Mouse (Mus musculus) mesoderm, embryonic 11.5 days (tissue): ENCODE data around the gene Rbp7.
A peak's percentile ranks its signal among the peaks of the same experiment; 100 is the strongest.
"Not testable (repeated sequence)": the region's sequence is repeated elsewhere in the genome, so short reads cannot be mapped to it uniquely, and the experiment has no call there.

Experiments used
- DNase-seq: peaks from one replicate; pipeline ENCODE4 v3.0.0-alpha.2; 2012; ENCODE audit warnings: low read depth, low spot score

The Rbp7 gene

DNA sequence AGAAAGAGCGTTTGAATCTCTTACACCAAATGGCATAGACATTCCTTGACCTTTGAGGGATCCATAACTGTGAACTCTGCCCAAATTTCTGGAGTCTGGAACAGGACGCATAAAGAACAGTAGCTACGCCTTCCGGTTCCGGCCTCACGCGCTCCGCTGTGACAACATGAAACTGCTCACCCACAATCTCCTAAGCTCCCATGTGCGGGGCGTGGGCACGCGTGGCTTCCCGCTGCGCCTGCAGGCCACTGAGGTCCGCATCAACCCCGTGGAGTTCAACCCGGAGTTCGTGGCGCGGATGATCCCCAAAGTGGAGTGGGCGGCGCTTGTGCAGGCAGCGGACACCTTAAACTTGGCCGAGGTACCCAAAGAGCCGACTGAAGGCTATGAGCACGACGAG, 2.4 kb upstream of the Rbp7 start:
- DNase-seq, result not testable (repeated sequence)

DNA sequence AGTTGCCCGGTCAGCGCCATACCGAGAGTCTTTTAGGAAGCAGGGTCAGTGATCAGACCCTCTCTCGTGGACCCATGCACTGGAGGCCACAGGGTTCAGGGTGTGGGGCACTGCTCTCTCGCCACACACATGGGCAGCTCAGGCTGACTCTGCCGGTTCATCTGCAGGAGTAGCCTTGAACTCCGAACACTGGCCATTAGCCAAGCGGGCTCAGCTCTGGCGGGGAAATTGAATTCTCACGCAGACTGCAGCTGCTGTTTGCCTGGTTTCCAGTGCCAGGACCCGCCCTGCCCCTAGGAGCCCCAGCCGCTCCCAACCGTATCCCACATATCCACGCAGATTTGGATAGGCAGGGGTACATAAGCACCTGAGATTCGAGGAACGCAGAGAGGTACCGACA, 515 bp downstream of the Rbp7 start:
- no peak for DNase-seq

DNA sequence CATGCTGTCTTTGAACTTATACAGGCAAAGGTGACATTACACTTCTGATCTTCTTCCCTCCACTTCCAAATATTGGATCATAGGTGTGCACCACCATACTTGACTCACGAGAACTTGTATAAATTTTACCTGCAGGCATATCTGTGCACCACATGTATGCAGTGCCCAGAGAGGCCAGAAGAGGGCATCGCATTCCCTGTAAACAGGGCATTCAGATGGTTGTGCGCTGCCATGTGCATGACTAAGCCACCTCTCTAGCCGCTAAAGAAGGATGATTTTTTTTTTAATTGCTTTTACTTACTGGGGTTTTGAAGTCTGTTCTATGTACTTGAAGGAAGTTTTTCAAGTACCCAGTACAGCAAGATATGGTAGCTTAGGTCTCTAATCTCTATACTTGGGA, 1.1 kb downstream of the Rbp7 start:
- DNase-seq, result no peak

DNA sequence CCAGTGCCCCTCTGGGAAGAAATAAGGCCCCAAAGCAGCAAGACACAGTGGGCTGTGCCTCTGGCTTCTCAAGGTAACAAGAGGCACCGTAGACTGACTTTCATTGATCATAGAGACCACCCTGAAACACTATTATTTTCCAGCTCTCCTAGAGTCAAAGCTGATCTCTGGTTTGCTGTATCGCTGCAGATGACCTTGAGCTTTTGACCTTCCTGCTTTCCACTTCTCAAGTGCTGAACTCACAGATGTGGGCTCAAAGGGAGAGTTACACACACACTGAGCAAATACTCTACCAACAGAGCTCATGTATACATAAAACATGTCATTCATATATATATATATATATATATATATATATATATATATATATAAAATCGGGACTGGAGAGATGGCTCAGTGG, 4.1 kb downstream of the Rbp7 start:
- DNase-seq, result no peak

DNA sequence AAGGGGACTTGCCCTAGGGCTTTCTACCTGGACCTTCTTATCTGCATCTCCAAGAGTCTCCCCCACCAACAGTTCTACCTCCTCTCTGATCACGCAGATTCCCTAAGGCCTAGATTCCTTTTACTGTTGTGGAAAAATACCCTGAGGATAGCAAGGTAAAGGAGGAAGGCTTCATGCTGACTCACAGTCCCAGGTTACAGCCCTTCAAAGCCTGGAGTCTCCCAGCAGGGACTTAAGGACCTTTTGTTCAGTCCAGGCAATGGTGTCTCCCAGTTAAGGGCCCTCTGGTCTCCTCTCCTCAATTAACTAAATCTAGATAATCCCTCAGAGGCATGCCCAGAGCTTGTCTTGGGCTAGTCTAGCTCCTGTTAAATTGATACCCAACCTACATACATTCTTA, 8.5 kb downstream of the Rbp7 start:
- DNase-seq, result no peak

DNA sequence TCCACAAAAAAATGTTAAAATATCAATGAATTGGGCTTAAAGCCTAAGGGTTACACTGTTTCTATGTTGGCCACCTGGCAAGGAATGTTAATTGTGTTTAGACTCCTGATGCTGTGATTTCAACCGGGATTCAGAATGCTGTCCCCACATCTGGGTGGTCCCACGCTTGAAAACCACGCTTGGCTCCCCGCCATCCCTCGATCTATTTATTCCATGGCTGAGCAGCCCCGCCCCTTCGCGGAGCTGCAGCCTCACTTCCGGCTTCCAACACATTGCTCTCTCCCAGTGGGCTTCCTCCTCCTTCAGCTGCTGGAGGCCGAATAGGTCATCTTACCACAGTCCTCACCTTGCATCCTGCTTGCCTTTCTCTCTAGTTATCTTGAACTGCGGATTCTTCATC, 8.9 kb downstream of the Rbp7 start:
- peak; percentile 85 for DNase-seq

DNA sequence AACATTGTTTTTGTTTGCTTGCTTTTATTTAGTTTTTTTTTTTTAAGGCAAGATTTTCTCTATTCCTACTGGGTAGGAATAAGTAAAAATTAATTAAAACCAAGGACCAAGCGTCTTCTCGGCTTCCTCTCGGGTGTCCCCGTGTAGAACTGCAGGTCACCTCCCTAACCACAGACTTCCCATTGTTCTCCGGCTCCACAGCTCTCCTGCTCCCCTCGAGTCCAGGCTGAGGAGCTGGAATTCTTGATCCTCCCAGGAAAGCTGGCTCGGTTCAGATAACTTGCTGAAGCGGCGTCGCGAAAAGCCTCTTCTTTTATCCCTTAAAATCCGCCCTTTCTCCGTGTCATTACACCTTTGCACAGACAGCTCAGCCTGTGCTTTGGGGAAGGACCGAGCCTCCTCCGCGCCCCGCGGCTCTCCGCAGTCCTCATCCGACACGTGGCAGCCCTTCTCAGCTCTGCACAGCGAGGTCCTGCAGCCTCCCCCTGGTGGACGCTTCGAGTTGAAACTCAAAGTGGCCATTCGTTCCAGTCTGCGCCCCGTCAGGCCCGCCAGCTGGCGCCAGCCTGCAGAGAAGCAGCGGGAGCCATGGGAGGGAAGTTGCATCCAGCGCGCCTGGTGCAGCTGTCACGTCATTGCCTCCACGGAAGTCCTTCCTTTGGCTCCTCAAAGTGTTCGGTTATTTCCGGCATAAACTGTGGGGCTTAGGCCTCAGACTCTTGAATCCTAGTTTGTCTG, 9.6 kb downstream of the Rbp7 start:
- peak; percentile 97 for DNase-seq

DNA sequence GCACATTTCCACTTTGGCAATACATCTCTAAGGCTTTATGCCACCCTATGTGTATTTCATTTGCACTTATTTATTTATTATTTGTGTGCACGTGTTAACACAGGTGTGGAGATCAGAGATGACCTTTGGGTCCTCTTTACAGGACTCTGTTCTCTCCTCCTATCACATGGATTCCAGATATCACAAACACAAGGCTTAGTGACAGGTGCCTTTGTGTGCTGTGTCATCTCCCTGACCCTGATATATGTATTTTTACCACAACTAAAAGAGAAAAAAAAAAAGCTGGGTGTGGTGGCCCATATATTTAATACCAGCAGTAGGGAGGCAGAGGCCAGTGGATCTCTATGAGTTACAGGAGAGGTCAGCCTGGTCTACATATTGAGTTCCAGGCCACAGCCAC, 10.3 kb downstream of the Rbp7 start:
- DNase-seq, result no peak

DNA sequence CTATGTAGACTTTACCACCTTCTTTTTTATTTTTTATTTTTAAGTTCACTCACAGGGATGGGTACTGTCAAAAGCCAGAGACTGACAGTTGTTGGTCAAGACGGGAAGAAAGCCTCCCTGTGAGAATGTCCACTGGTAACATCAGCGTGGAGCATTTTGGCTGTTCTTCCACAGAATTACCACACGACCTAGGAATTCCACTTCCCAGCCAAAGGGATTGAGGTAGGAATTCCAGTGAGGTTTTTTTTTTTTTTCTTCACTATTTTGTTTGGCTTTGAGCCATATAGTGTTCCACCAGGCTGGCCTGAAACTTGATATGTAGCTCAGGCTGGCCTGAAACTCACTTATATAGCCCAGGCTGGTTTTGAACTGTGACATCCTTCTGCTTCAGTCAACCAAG, 12.3 kb downstream of the Rbp7 start:
- DNase-seq, result no peak

DNA sequence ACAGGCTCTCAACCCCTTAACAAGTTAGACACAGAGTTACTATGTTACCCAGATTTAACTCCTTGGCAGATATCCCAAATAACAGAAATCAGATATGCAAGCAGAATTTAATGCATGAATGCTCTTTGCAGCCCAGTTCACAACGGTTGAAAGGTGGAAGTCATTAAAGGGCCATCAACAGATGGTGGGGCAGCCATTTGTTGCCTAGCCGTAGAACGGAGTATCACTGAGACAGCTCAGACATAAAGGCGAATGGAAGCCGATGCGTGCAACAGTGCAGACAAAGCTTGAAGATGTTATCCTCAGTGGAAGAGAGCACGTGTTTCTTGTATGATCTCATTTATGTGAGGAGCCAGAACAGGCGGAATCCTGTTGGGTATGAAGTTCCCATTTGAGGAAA, 14.2 kb downstream of the Rbp7 start:
- DNase-seq, result no peak

DNA sequence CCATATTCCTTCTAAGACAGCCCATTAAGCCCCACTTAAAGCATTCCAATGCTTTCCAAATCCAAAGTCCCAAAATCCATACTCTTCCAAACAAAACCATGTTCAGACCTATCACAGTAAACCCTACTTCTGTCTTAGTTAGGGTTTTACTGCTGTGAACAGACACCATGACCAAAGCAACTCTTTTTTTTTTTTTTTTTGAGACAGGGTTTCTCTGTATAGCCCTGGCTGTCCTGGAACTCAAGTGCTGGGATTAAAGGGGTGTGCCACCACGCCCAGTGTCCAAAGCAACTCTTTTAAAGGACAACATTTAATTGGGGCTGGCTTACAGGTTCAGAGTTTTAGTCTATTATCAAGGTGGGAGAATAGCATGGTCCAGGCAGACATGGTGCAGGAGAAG, 22.9 kb downstream of the Rbp7 start:
- not testable (repeated sequence) for DNase-seq

DNA sequence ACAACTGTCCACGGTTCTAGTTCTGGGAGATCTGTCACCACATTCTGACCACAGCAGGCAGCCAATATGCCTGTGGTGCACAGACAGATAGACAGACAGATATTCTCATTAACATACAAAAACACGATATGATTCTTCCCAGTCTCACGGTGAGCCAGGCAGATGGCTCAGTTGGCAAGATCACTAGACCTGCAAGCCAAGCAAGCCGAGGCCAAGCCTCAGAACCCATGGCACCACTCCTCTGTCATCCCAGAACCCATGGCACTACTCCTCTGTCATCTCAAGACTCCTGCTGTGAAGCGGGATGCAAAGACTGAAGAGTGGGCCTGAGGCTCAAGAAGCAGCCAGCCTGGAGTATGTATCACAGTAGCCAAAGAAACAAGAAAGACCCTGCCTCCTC, 25.2 kb downstream of the Rbp7 start:
- DNase-seq, result no peak

DNA sequence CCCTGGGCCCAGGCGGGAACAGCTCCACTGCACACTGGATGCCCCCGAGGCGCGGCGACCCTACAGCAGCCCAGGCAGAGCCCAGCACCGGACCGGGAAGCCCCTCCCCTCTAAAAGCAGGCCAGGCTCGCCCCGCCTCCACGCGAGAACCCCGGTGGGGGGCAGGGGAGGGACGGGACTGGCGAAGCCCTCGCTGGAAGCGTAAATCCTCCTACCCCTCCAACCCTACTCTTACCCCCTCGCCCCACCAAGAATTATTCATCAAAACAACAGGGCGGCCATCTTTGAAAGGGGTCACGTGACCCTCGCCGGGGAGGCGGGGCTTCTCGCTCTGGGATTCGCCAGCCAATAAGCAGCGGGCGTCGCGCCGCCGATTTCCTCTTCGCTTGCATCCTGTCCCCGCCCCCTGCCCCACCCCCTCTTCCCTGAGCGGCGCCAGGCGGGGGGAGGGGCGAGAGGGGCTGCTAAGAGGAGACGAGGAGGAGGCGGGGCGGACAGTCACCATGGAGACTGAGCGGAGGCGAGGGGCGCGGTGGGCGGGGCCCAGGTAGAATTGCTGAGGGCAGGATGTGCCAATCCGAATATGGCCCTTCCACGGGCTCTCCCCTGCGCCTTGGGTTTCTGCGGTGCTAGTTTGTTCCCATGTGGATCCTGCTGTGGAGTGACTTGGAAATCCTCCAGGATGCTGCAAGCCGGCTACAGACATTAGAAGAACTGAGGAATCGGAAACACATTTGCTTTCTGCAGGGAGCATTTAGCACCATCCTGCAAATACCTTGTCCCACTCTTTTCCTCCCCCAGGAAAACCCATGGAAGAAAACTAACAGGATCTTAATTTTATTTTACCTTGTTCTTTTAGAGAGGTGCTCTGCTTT, 28.2 kb downstream of the Rbp7 start, which contains the start of gene Ube4b:
Ube4b (minus strand) TSS at position 425 of the 875 bp plus-strand sequence.
- peak; percentile 99 for DNase-seq

DNA sequence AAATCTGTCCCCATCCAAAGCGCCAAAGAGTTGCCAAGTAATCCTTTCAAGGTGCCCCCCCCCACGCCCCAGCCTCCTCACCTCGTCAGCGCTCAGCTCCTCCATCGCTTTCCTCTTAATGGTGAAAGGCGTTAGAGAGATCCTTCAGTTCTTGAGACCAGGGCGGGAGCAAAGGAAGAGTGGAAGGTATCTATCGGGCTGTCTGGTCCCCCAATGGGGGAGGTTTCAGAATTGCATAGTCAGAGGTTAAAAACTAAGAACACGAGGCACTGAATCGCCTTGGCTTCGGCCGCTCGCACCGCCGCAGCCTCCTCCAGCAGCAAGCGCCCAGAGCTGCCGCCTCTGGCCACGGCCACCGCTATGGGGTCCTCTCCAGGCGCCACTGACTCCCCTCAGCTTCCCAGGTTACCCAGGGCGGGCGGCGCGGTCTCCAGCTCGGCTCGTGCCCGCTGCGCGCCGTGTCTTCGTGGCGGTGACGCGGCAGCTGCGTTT, 28.9 kb downstream of the Rbp7 start:
- DNase-seq, result no peak

DNA sequence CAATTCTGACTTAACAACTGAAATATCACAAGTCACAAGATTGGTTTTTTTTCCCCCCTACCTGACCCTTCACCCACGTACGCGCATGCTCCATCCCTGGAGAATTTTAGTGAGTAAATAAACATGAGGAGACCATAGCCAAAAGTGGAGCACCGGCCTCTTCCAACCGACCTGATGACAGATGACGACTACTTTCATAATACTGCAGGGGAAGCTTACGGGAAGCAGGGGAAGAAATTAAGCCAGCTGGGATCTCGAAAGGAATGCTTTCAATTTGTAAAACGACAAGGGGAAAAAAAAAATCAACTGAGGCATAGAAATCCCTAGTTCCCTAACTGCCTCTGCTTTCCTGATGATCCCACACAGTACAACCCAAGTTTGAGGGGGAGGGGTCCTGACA, 30.0 kb downstream of the Rbp7 start:
- DNase-seq, result no peak

DNA sequence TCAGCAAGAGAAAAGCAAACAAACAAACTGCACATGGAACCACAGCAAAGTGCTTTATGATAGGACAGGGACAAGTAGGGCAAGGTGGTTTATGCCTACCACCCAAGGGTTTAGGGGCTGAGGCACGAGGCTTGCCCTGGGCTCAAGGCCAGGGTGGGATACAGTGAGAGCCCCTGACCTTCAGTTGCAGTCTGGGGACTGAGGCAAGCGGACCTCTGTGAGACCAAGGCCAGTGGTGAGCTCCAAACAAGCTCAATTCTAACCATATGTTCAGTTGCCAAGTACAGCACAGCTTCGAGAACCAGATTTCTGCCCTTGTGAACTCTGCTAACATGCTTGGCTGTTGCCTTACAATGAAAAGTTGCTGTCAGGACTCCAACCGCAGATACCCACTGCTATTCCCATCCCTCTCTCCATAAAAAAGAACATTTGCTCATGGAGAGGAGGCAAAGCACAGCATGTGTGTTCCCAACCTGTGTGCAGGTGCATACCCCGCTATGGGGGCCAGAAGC, 36.9 kb downstream of the Rbp7 start:
- DNase-seq, result no peak

DNA sequence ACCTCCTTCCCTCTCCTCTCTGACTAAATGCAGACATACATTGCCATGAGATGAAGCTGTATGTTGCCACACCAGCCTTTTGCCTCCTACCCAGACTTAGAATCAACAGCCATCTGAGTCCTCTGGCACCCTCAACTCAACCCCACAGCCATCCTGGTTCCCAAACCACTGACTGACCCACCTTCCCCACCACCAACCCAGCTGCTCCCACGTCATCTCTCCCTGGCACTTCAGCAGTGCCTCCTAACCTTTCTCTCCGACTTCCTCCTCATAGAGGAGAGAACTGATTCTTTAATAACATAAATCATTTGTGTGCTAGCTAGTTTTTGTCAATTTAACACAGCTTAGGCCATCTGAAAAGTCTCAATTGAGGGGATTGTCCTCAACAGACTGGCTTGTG, 37.8 kb downstream of the Rbp7 start:
- no peak for DNase-seq

DNA sequence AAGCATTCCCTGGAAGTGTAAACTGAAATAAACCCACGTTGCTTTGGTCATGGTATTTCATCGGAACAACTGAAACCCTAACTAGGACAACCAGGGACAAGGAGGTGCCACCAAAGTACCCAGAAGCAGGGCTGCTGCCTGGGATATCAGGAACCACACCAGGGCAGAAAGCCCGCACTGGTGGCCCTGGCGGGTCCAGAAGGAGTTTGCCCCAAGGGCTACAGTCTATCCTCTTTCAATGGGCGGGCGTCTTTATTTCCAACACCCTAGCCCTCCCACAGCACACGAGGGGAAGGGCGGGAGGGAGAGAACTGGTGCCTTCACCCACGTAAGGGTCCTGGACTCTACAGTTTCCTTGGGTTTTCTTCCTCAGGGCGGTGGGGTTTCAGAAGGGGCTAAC, 38.4 kb downstream of the Rbp7 start:
- no peak for DNase-seq

DNA sequence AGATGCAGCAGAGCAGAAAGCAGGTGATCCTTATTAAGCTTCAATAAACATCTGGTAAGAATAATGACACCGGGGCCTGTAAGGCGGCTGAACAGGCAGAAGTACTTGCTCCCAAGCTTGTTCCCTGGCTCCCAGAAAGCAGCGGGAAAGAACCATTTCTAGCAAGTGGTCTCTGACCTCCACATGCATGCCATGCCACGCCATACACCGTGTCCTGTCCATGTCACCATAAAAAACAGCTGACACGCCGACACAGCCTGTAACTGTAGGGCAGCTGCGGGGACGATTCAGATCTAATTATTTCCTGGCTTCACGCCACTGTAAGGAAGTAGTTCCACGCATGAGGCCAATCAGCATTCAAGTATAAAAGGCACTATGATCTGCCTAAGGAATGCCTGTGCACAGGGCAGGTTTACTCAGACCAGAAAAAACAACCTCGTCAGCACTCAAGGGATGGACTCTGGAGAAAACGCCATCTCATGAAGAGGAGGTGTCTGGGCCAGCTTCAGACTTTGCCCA, 39.1 kb downstream of the Rbp7 start:
- DNase-seq, result no peak

DNA sequence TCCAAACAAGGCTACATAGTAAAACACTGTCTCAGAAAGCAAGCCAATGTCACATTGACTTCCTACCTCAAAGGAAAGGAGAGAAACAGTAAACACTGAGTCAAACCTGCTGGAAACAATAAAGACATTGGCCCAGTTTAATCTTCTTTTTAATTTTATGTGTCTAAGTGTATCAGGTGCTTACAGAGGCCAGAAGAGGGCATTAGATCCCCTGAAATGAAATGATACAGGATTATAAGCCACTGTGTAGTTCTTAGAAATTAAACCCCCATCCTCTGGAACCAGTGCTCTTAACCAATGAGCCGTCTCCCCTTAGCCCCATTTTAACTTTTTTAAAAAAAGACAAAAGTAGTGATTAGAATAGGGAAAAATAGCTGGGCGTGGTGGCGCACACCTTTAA, 40.5 kb downstream of the Rbp7 start:
- DNase-seq, result no peak

DNA sequence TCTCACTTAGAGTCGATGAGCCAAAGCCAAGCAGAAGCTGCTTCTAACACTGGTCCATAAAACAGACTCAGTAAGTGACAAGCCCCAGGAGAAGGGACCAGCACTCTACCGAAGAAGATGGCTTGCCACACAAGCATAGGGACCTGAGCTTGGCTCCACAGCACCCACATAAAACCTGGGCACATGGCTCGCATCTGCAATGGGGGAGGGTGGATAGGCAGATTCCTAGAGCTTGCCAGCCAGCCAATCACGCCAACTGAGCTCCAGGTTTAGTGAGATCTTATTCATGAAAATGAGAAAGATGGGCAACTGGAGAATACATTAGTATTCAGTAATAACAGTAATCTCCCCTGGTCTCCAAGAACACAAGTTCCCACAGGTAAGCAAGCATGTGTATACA, 45.0 kb downstream of the Rbp7 start:
- no peak for DNase-seq

DNA sequence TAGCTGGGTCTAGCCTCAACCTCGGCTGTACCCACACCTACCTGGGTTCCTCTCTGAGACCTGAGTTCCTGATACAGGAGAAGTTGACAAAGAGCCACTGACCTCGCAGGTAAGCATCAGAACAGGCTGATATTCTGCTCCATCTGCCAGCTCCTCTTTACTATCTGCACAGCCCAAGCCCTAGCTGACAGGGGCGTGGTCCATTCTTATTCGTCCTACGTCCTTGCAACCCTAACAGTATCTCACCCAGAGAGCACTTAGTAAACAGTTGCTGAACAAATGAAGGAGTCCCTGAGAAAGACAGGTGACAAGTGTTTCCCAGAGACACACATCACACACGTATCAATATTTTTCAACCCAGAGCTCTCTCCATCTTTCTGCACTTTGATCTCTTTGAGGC, 46.4 kb downstream of the Rbp7 start:
- DNase-seq, result no peak
